Mouse (Mus musculus) cerebellum, adult 9-11 months (tissue): ENCODE results near the gene Plekhh1.

Experiments used
- DNase-seq: peaks from one replicate; pipeline ENCODE4 v3.0.0; 2022

Plekhh1 gene

GRCm38 (mm10) chr12:79034331-79034730 lies 5.4 kb downstream of the Plekhh1 start:
- no peak for DNase-seq

- no peak for DNase-seq
Observed at GRCm38 (mm10) chr12:79035349-79035748, 6.4 kb downstream of the Plekhh1 start.

- DNase-seq: no peak
Observed at GRCm38 (mm10) chr12:79039708-79040107, 10.7 kb downstream of the Plekhh1 start.

DNA sequence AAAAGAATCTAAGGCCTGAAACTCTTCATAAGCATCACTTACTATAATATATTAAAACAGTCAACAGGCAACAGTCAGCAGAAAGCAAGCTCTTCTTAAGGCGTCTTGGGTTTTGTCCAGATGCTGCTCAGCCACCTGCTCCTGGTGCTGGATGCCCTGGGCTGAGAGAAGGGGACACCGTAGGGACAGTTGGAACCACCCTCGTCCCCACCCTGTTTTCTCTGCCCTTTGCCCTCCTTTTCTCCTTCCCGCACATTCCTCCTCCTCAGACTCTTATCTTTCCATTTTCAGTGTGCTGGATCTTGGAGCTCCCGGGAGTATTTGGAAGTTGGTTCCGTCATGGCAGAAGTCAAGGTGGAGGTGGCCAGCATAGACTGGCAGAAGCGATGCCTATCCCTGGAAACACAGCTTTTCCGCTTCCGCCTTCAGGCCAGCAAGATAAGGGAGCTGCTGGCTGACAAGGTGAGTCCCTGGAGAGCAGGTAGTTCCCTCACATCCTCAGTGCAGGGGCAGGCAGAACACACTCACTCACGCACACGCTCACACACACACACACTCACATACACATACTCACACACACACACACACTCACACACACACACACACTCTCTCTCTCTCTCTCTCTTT lies 11.4 kb downstream of the Plekhh1 start:
- no peak for DNase-seq

GRCm38 (mm10) chr12:79041436-79041835 lies 12.5 kb downstream of the Plekhh1 start:
- no peak for DNase-seq

DNA sequence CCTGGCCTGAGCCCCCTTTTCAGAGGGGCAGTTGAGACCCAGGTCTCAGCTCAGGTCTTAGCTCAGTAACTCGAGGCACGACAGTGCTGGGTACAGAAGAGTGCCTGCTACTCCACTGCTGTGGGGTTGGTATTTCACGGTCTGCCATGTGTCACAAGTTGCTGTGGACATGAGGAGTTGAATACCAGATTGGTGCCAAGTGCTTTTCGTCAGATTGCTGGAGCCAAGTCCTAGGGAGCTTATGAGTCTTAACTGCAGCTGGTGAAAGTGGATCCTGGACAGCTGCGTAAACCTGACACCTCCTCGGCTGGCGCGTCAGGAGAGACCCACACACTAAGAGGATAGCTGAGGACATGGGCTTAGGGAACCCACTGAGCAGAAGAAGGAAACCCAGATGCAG lies 15.7 kb downstream of the Plekhh1 start:
- no peak for DNase-seq

- DNase-seq: no peak
Observed at GRCm38 (mm10) chr12:79046171-79046570, 17.2 kb downstream of the Plekhh1 start.

DNA sequence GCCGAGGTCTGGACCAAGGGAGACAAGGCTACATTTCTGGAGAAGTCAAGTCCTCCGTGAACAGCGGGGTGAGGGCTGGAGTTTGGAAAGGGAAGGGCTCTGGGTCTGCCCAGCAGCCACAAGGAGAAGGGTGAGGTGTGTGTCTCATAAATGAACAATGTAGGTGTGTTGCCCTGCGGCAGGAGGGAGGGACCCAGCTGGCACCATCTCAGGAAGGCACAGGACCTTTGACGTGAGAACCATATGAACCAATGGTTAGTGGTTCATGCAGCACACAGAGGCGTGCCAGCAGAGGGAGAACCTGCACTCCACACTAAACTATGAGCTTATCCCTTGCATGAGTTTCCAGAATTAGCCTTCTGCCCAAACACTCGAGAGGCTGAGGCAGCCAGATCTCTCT lies 18.2 kb downstream of the Plekhh1 start:
- no peak for DNase-seq

DNA sequence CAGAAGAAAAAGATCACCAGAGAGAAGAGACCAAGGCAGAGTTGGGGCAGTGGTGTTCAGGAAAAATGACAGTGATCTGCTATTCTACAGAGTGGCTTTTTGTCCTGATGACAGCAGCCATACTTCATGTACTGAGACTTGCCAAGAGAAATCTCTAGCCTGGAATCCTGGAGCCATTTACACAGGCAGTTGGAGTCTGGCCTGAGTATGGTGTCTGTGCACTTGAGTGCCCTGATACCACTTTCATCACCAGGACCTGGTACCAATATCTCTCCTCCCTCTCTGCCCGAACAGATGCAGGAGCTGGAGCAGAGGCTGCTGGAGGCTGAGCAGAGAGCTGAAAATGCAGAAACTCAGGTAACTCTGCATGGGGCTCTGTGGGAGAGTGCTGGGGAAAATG lies 19.9 kb downstream of the Plekhh1 start:
- DNase-seq: no peak

DNA sequence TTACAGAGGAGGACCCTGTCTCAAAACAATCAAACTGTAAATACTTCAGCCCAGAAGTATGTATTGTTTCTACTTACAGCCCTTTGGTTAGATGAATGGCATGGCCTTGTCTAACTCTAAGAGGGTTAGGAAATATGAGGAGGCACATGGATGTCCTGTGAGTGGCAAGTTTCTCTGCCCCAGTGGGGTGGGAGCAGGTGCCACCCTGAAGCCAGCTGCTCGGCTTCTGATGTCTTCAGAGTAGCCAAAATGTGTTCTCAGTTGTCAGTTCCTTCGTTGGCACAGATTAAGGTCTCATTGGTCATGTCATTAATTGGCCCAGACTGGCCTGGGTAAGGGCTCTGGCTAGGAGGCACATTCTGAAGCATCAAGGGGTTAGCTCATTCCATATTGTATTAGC lies 20.8 kb downstream of the Plekhh1 start:
- DNase-seq: no peak

DNA sequence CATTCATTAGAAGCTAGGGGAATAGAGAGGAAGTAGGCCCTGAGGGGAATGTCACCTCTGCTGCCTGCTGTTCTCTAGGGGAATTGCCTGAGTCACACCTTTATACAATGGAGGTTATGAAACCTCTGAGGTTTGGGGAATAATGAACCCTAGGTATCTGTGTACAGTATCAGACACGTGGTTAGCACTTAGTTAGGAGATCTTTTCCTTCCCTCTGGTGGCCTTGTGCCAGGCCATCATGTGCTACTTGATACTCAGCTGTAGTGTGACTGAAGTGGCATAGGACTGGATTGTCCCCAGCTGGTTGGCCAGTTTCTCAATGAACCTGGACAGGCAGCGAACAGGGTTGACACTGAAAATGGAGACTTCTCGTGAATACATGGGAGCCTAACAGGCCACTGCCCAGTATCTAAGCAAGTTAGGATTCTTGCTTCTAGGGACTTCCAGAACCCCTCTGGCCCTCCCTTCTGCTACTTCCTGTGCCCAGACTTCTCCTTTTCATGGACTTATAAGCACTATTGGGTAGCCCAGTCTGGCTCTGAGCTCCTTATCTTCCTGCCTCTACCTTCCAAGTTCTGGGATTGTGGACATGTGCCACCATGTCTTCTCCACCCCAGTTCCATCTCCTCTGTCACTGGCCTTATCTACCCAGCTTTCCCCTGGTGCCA lies 21.7 kb downstream of the Plekhh1 start:
- no peak for DNase-seq

- no peak for DNase-seq
Observed at GRCm38 (mm10) chr12:79052073-79052472, 23.1 kb downstream of the Plekhh1 start.

GRCm38 (mm10) chr12:79055276-79055675 lies 26.3 kb downstream of the Plekhh1 start:
- no peak for DNase-seq

DNA sequence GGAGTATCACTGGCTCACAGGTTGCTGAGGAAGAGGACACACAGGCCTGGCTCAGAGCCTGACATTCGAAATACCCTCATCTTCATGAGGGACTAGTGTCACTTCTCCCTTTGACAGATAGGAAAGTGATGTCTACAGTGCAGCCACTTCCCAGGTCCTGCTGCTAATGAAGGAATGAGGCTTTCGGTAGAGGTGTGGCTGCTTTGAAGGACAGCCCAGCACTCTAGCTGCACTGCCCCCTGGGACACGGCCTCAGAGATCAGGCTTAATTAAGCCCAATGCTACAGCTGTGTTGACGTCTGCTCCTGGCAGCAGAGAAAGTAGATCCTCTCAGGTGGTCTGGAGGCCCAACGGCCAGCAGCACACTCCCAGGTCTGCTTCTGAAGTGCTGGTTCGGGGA lies 30.6 kb downstream of the Plekhh1 start:
- no peak for DNase-seq

DNA sequence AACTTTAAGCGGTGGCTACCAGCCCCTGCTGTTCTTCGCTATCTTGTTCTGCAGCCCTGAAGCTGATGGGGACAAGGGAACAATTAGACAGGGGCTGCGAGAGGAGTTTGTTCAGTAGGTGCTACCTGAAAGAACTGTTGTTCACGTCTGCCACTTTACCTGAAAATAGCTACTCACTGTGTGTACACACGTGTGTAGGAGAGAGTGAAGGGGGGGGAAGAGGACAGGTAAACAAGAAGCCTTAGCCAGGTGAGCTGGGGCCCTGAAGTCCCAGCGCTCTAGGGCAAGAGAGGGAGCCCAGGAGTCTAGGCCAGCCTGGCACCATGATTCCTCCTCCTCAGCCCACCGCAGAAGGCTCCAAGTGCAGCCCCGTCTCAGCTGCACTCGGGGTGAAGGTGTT lies 31.2 kb downstream of the Plekhh1 start:
- no peak for DNase-seq

DNA sequence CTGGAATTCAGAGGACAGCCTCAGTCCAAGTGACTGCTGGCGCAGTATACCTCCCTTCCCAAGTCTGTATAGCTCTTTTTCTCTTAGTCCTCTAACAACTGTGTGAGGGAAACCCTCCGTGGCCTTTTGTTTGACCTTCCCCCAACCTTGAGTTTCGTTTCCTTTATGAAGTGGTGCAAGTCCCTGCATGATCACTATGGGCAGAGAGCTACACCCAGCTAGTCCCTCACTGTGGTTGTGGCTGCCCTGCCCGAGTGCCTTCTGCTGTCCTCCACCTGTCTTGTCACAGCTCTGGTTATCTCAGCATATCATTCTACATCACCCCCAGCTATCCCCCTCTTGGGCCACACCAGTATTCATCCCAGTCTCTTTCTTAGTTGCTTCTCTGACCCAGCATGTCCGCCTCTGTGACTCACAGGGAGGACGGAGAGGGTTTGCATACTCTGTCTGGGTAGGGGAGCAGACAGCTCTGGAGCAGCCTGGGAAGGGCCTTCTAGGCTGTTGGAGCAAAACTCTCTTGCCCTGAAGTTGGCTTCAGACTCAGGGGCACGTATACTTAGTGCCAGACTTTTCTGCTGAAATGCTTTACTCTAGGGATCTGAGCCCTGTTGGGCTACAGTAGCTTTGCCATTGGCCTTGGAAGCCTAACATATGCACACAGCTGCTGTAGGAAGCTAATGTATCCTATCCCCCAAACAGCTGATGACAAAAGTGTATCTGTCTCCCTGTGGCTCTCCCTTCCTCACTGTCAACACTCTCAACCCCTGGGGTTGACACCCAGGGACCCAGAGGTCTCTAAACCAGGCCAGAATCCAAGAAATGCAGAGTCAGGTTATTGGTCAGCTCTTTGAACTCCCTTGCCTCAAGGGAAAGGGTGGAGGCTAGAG lies 32.0 kb downstream of the Plekhh1 start:
- DNase-seq: no peak

- no peak for DNase-seq
Observed at GRCm38 (mm10) chr12:79064451-79064850, 35.5 kb downstream of the Plekhh1 start.

- DNase-seq: no peak
Observed at GRCm38 (mm10) chr12:79066431-79066830, 37.5 kb downstream of the Plekhh1 start.

DNA sequence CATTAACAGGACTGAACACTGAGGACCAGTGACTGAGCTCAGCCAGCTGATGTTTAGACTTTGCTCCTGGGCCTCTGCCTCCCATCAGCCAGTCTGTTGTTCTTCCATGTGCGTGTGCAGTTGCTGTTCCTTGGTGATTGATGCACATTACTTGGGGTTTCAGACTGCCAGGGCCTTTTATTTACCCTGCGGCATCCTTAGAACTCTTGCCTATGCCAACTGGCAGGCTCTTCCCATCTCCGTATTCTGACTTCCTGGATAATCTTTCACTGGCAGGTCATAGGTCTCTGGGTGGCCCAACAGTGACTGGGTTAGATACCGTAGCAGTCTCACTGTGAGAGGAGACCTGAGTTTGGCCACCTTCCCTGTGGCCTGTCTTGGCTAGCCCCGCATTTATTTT lies 38.6 kb downstream of the Plekhh1 start:
- DNase-seq: no peak

DNA sequence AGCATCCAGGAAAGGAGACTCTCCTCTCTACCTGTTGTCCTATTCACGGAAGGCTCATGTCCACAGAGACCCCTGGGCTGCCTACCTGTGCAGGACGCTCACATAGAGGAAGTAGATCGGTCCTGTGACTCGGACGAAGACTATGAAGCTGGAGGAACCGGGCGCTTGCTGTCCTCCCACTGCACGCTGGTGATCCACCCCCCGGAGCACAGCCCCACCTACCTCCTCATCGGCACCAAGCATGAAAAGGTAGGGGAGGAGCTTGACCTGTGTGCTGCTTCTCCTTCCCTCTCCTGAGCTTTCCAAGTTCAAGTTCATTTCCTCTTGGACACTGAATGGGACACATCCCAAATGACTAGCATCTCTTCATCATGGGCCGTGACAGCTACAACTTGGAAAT lies 39.3 kb downstream of the Plekhh1 start:
- no peak for DNase-seq

DNA sequence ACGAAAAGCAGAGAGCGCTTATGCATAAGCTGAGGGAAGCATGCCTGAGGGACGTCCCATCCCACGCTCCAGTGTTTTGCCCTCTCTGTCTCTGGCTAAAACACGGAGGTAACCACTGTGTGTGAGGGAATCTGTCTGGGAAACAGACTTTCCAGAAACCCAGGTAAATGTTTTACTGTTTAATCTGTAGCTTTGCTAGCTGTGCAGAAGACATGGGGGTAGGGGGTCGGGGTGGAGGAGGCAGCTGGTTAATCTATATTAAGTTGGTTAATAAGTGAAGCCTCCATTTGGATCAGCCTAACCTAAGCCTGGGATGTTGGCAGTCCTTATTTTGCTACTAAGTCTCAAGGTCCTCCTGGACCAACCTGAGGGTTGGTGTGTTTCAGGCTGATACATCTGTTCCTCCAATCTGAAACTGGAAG lies 40.2 kb downstream of the Plekhh1 start:
- no peak for DNase-seq

GRCm38 (mm10) chr12:79069916-79070315 lies 41.0 kb downstream of the Plekhh1 start:
- DNase-seq: no peak

- DNase-seq: no peak
Observed at GRCm38 (mm10) chr12:79070736-79071333, 41.9 kb downstream of the Plekhh1 start.

GRCm38 (mm10) chr12:79072576-79072975 lies 43.6 kb downstream of the Plekhh1 start:
- DNase-seq: no peak
